Mouse (Mus musculus) 416B (cell line): ENCODE measurements at regions not wholly inside any gene's neighbourhood (a gene's known extent, or its start where the extent isn't known, plus 50 kb on each side); places are given as distances from the start of the nearest gene placed in this dataset.

Source experiments
- DNase-seq: peaks from one replicate; pipeline ENCODE4 v3.0.0; 2011; ENCODE audit warnings: low read depth

DNA sequence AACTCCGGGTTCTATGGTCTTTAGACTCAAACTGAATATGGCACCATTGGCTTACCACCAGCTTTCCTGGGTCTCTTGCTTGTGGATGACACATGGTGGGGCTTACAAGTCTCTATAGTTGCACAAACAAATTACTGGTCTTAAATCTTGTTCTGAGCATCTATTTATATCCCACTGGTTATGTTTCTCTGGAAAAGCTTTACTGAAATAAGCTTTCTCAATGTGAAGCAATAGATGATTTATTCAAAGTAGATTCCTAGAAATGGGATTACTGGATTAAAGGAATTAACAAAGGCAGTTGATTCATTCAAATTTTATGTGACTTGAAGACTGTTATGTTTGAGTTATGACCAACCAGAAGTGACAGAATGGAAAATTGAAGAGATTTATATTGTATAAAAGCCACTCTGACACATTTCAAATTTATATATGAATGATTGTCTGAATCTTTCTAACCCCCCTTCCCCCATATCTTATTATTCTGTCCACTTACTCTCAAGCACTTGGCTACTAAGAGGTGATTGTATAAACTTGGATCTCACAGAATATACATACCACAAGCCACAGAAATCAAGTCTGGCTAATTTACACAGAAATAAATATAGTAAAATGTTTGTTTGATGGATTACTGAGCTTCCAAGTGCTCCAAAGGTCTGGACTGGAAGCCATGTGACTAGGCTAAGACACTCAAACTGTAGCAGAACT, 113.4 kb upstream of the C1qtnf3 start:
- no peak for DNase-seq

DNA sequence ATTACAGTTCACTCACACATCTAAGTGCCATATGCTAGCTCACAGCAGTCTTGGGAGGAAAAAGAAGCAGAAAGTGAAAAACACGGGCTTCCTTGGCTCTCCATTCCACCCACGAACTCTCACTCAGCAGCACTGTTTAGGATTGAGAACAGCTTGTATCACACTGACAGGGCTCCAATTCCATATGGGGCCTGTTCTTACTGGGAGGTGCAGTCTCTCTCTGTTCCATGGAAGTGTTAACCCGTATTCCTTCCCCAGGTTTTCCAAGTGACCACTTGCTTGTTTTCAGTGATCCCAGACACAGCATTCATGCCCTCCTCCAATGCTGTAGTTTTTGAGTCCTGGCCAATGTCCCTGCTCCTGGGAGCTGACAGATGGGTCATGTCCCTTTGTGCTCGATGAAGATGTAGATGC, 111.5 kb upstream of the C1qtnf3 start:
- no peak for DNase-seq

DNA sequence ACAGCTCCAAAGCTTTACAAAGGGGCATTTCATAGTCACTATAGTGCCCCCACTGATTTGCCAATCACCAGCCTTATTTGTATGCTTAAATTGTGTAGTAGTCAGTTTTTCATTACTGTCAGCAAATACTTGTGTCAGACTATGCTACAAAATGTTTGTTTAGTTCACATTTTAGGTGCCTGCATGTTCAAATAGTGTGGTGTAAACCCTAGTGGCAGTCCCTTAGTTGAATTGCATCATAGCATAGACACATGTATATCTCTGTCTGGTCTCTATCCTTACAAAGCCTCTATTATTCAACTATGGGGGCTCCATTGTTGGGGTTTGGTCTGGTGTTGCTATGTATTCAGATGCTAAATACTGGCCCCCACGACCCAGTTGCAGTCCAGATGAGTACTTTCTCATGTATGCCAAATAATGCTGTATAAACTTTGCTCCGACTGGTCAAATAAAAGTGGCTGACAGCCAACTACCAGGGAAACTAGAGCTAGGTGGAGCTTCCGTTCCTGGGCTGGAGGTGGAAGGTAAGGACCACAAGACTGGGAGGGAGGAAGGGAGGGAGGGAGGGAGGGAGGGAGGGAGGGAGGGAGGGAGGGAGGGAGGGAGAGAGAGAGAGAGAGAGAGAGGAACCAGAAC, 109.0 kb upstream of the C1qtnf3 start:
- no peak for DNase-seq

DNA sequence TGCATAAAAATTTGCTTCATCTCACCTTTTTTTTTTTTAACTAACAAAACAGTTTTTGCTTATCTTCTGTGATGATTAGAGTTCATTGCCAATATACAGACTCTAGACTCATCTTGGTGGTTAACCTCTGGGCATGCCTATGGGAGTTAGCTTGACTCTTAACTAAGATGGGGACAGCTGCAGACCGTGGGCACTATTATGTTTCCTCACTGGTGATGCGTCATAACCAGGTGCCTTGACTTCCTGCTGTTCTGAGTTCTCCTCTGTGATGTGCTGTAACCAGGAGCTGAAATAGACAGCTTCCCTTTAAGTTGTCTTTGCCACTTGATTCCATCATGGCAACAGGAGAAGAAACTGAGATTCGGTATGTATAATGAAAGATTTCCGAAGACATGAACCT, 105.4 kb upstream of the C1qtnf3 start:
- no peak for DNase-seq

DNA sequence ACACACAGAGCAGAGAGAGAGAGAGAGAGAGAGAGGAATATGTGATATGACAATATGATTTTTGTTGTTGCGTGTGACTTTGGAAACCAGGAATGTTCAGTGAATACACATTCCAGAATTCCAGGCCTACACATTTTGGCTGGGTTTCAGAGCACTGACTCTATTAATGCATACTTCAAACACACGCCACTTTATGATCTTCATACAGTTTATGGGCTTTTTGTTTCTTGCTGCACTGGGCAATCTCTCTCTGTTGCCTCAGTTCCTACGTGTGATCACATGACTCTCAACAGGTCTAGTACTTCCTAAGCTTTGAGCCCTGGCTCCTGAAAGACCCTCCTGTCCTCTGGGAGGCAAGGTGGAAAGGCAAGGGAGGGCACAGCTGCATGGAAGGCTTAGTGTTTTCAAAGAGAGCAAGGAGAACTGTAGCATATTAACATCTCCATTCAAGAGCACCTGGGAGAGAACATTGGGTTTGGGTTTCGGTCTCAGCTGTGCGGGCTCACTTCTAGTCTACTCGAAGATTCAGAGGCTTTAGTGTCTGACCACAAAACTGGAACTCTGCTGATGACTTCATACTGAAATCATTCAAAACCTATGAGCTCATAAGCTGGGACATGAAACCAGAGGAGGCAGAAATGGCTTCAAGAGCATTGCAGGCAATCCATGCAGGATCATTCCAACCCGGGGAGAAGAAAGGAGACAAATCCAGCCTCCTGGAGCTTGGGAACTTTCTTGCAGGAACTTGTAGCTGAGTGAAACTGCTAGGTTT, 87.9 kb upstream of the C1qtnf3 start:
- no peak for DNase-seq

DNA sequence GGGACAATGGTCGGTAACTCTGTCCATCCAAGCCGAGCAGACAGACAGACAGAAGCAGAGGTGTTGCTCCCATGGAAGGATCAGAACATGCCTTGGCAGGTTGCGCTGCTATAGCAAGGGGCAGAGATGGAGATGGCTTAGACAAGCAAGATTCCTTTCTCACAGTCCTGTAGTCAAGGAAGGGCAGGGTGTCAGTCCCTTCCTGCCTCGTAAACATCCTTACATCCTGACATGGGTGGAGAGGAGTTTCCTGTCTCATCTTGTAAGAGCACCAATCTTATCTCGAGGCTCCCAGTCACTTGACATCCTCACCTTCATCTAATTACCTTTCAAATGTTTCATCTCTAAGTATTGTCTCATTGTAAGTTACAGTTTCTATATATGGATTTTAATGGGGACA, 87.0 kb upstream of the C1qtnf3 start:
- no peak for DNase-seq

DNA sequence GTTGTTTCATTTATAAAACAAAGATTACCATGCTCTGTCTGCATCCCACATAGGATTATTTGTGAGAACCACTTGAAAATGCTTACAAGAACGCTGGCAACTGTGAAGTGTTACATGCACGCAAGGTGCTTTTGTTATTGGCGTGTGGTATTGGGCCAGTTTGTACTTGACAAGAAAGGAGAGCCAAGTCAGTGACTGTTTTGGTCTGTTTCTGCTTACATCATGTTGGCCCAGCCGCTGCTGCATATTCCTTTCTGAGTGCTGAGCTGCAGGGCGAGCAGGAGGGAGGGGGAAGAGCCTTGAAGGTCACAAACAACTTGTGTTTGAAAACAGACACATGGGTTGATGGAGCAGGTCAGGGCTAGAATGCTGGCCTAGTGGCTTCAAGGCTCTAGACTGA, 85.3 kb upstream of the C1qtnf3 start:
- DNase-seq, result no peak

DNA sequence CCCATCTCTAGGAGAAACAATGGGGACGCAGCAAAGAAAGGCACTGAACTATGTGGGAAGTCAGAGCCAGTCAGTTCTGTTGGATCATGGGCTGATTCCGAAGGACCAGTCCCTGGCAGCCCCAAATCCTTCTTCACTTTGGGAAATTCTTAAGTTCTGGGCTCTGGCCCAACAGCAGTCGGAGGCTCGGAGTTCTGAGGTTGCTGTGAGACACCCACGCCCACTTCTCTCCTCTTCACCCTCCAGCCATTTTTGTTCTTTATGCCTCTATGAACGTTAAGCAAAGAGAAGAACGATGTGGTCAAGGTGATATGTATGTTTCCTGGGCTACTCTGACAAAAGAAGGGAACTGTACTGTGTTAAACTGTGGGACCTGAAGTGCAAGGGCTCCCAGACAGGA, 84.0 kb upstream of the C1qtnf3 start:
- no peak for DNase-seq

DNA sequence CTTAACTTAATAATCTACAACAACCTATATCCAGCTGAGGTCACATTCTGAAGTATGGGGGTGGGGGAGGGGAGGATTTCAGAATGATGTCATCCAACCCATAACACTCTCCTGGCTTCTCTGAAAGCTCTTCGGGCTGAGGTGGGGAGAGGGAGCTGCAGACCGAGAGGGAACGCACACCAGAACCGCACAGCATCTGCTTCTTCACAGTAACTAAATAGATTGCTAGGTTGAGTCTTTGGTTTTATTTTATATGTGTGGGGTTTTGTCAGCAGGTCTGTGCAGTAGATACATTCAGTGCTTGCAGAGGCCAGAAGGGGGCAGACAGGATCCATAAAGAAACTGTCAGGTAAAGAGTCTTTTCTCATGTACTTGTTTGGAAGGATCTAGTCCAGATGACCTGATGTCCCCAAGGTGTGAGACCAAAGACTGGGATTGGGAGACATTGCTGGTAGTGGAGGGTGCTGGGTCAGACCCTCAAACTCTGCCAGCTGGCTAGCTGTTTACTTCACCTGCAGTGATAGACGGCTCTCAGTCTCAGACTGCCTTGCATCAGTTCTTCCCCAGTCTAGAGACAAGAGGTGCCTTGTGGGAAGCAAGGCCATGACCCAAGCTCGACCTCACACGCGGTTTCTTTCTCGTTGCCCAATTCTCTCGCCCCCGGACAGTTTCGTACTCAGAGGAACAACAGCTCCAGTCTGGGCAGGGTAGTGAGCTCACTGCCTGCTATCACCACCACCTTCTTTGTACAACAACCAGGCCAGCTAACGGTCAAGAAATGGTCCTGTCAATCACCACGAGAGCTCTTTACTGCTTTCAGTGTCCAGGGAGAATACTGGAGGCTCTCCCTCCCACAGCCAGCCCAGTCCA, 83.2 kb upstream of the C1qtnf3 start:
- DNase-seq, result peak; percentile 80

DNA sequence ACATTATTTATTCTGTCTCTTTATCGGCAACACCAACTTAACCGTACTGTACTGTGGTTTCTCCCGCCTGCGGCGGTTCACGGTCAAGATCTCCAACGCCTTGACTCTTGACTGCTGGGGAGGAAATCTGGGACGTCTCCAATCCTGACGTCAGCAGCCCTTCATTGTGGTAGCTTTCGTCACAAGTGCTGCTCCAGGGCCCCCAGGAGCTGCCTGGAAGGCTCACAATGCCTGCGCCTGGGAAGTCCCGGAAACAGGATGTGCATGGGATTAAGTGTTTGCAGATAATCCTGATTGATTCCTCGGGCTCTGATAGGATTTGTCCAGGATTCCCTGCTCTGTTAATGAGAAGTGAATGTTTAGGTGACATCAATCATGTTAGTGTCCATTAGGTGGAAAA, 82.3 kb upstream of the C1qtnf3 start:
- no peak for DNase-seq

DNA sequence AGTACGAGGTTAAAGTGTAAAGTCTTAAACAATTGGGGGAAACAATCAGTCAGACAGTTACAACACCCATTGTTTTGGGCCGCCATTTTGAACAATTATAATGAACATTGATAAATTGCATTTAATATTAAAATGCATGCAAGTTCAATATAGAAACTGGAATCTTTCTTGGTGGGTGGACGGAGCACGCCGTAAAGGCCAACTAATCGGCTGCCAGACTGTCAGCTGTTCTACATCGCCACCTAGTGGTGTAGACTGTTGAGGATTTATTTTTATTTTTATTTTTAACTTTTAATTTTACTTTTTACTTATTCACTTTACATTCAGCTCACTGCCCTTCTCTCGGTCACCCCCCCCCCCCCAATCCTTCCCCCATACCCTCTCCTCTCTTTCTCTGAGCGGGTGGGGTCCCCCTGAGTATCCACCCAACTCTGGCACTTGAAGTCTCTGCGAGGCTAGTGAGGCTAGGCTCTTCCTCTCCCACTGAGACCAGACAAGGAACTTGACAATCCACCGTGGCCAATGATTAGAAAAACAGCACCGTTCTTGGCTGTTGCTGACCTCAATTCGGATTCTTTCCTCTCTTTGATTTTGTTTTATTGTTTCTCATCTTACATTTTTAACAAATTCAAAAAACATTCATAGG, 79.7 kb upstream of the C1qtnf3 start:
- peak; percentile 79 for DNase-seq

DNA sequence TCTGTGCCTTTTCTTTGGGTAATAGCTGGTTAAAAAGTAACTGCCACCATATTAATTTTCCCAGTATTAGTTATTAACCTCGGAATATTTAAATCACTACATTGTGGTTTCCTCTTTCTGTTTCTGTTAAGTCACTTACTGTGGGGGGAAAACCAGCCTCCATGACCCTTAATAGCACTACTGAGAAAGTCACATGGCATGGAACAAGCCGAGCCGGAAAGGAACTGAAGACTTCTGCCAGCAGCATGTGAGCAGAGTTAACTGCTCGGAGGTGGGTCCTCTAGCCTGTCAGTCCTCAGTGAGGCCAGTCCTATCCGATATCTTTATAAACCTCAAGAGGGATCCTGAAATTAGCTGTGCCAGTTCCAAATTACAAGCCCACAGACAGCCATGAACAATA, 75.8 kb upstream of the C1qtnf3 start:
- DNase-seq, result peak; percentile 40

DNA sequence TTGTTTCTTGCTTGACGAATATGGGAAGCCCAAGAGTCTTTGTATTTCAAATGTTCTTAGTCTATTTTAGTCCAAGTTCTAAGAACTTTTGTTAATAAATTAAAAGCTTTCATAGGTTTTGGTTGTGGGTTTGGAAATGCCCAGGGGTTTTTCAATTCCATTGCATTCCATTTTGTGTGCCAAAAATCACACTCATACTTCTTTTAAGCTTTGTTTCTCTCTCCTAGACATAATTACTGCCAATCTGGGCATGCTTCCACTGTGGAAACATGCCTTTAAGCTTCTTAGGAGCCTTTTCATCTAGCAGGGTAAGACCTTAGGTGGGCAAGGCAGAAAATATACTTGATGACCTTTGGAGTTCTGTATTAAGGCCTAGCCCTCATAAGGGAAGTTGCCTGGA, 70.4 kb upstream of the C1qtnf3 start:
- no peak for DNase-seq

DNA sequence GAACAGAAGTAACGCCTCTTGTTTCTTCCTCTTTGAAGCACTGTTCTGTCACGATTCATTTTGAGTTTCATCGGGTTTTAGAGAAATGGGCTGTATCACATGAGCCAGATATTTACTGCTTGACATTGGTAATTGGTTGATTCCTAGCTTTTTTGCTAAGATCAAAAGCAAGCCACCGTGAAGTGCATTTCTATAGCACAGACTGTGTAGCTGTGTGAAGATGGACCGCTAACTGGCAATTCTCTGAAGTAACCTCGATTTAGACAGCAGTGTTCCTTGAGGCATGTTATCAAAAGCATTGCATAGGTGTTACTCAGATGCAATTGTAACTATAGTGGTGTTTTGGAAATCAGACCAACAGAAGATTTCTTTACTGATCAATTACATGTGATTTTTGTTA, 64.1 kb upstream of the C1qtnf3 start:
- DNase-seq, result no peak

DNA sequence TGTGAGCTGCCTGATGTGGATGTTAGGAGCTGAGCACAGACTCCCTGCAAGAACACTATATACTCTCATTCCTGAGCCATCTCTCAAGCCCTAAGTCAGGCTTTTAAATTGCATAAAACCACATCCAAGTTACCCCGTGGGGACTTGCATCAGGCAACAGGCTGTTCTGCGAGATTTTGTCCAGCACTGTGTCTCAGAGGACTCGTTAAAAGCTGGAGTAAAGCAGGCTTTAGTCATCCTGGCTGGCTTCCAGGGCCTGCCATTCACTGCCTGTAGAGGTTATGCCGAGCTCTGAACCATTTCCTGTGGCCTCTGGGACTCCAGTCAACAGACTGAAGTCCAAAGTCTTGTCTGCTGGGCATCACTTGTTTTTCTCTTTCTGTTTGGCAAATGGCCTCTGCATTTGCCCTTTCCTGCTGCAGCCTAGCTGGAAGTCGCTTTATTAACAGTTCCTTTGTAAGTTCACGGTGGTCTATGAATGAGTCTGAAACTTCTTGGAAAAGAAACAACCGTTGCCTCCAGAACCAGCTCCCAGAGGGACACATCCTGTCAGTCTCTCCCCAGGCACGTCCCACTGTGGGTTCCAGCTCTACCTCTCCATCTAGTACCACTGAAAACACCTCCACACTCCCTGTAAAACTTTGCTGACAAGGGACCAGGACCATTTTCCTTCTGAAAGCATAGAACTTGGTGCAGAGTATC, 61.8 kb upstream of the C1qtnf3 start:
- DNase-seq, result peak; percentile 94

DNA sequence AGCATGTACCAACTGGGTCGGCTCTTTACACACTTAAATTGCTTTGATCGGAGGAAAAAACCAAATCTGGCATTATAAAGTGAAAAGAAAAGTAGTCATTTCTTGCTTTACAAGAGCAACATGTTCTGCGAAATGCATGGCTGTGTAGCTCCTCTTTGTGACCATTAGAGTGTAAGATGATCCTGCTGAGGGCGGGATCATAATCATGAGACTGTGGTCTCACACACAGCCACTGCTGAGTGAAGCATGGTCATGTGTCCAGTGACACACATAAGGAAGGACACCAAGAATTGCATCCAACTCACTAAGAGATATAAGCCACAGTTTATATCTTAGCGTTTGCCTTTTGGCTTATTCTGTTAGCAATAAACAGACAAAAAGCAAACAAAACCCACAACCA, 53.8 kb upstream of the C1qtnf3 start:
- peak; percentile 81 for DNase-seq

DNA sequence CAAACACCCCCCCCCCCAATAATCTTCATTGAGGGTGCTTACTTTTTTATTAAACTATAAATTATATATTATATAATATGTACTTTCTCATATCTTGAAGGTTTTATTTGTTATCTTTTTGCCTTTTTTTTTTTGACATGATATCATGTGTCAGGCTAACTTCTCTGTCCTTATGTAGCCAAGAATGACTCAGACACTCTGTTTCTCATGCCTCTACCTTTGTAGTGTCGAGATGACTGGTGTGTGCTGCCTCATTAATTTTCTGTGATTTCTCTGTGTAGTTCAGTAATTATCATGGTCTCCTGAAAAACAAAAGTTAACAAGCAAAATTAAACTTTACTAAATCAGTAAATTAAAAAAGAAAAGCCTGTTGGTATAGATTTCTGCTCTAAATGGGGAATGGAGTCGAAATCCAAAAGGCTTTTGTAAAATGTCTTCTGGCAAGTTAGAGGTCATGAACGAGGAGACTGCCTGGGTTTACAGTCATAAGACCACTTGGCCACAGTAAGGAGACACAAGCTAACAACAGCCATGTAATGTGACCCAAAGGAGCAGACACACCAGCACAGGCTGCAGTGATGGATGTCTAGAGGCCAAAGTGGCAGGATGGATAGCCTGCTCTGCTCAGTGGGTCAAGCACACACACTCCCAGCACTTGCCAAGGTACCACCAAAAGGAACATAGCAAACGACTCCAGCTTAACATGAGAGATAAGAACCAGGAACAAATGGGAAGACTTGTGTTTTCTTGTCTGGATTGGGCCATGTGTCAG, 53.2 kb upstream of the C1qtnf3 start:
- peak; percentile 18 for DNase-seq

DNA sequence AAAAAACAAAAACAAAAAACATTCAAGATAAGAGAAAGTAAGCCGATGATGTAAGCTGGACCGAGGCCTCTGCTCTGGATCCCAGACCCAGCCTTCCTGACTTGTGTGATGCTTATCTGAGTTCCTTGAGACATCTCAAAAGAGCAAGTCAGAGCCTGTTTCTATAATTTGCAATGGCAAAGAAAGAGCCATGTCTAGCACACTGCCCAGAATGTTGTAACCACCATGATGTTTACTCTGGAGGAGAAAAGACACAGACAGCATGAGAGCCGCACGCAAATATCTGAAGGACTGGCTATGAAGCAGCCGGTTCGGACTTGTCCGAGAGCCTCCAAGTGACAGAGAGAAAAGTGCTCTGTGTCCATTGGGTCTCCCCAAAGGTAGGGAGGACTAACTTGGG, 52.2 kb upstream of the C1qtnf3 start:
- DNase-seq, result peak; percentile 13

DNA sequence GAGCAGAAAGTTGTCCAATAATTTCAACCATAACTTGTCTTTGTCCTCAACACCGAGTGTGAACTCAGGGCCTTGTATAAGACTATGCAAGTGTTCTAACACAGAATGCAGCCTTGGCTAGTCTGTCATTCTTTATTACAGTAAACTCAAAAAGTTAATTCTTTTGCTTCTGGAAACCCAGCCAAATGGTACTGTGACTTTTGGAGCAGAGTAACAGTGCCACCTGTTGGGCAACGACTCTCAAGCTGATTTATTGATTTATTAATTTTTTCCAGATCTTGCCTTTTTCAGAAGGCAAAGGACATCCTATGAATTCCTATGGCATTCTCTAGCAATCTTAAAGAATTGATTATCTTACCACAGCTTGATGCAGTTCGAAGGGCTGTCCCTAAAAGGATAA, 51.1 kb upstream of the C1qtnf3 start:
- DNase-seq, result peak; percentile 70

DNA sequence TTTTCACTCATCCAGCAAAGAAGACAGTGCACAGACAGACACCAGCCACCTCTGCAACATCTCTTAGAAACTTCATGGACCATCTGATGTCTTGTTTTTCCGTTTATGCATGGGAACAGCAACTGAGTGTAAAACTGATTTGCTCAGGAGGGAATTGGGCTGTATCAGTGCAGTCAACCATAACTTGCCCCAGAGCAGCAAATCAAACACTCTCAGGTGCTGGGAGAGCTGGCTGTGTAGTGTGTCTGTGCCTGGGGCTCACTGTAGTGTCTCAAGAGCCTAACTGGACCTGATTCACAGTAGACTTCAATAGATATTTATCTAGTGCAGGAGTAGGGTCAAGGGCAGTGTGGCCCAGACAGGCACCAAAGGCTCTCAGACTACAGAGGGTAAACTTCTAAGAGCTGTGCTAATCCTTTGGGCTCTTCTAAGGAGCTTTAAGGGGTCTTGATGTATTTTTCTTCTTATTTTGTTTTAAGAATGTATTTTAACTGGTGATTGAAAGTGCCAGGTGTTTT, 50.3 kb upstream of the C1qtnf3 start:
- DNase-seq, result no peak
